Mouse (Mus musculus): ENCODE results near the gene Gna11. TPM values are rescaled to one million over a fixed set of nuclear protein-coding genes. Genes with fewer than 3 reads are reported as not detected.

The Gna11 gene
- polyA plus RNA-seq, 1 experiment from 2014 or later: 88.2 TPM

- 68% methylated on average over 15 of the region's 15 CpGs for WGBS
- H3K36me3 ChIP-seq (ENCODE audit: insufficient read depth): no peaks in the 10 kb centered on the region
- no peaks in the 10 kb centered on the region for H3K9me3 ChIP-seq (ENCODE audit: low read depth, low read length)
- no peak overlapping the region for H3K4me2 ChIP-seq
- H3K4me1 ChIP-seq (ENCODE audit: insufficient read depth): no peaks in the 10 kb centered on the region
- no peak for DNase-seq
- H3K9ac ChIP-seq: no peak overlapping the region
- no peak for TF ChIP-seq CTCF (IDR thresholded peaks at IDR 0.05; ENCODE audit: low read depth)
- no peak overlapping the region for H3K4me3 ChIP-seq (ENCODE audit: low read depth, low read length)
- no peak overlapping the region for H3K27ac ChIP-seq (ENCODE audit: low read depth)
- no peak for ATAC-seq (ENCODE audit: insufficient read depth)
- H3K27me3 ChIP-seq (ENCODE audit: insufficient read depth, low read length): no peaks in the 10 kb centered on the region
Observed at GRCm38 (mm10) chr10:81505016-81505664, 39.9 kb downstream of the Gna11 start.

- Histone ChIP-seq H3K36me3 (ENCODE audit: insufficient read depth) (no peaks in the 10 kb centered on the region), H3K4me1 (ENCODE audit: insufficient read depth) (no peaks in the 10 kb centered on the region), H3K27ac (ENCODE audit: low read depth) (no peak overlapping the region), H3K4me2 (peak overlapping the region; percentile 64), H3K9ac (peak overlapping the region; percentile 43; the same call in 1 of the 2 replicates), H3K4me3 (ENCODE audit: low read depth, low read length) (peak overlapping the region; percentile 33), H3K9me3 (ENCODE audit: low read depth, low read length) (no peaks in the 10 kb centered on the region), H3K27me3 (ENCODE audit: insufficient read depth, low read length) (no peaks in the 10 kb centered on the region)
- WGBS: 9% methylated on average over 36 of the region's 36 CpGs
- ATAC-seq (ENCODE audit: insufficient read depth) (peak; percentile 39; the same call in 1 of the 2 replicates), DNase-seq (peak; percentile 87)
- peak; percentile 100 for TF ChIP-seq CTCF (IDR thresholded peaks at IDR 0.05; ENCODE audit: low read depth)
Observed at GRCm38 (mm10) chr10:81502658-81503057, 42.3 kb downstream of the Gna11 start.

- no peak overlapping the region for H3K4me3 ChIP-seq (ENCODE audit: low read depth, low read length)
- H3K9me3 ChIP-seq (ENCODE audit: low read depth, low read length): no peaks in the 10 kb centered on the region
- 80% methylated on average over 5 of the region's 5 CpGs for WGBS
- ATAC-seq (ENCODE audit: insufficient read depth) (no peak), DNase-seq (no peak)
- H3K36me3 ChIP-seq (ENCODE audit: insufficient read depth): no peaks in the 10 kb centered on the region
- 0 out of 2 replicates have a peak, but pooled peaks cover 1% of the 10 kb centered on the region for H3K4me1 ChIP-seq (ENCODE audit: insufficient read depth)
- no peak overlapping the region for H3K9ac ChIP-seq
- no peak overlapping the region for H3K4me2 ChIP-seq
- H3K27me3 ChIP-seq (ENCODE audit: insufficient read depth, low read length): no peaks in the 10 kb centered on the region
- H3K27ac ChIP-seq (ENCODE audit: low read depth): no peak overlapping the region
- no peak for TF ChIP-seq CTCF (IDR thresholded peaks at IDR 0.05; ENCODE audit: low read depth)
Observed at GRCm38 (mm10) chr10:81501863-81502262, 43.1 kb downstream of the Gna11 start.

GRCm38 (mm10) chr10:81500032-81500431 is 45.0 kb downstream of the Gna11 start, which contains the start of gene S1pr4:
Gene S1pr4, minus strand, starts transcription at chr10:81500132.
- DNase-seq: no peak
- no peaks in the 10 kb centered on the region for H3K27me3 ChIP-seq (ENCODE audit: insufficient read depth, low read length)
- WGBS: 83% methylated on average over 3 of the region's 3 CpGs
- H3K9me3 ChIP-seq (ENCODE audit: low read depth, low read length): no peaks in the 10 kb centered on the region
- TF ChIP-seq CTCF (IDR thresholded peaks at IDR 0.05; ENCODE audit: low read depth): no peak
- no peak within 1 kb of the TSS for H3K27ac ChIP-seq (ENCODE audit: low read depth)
- no peak for ATAC-seq (ENCODE audit: insufficient read depth)
- no peak within 1 kb of the TSS for H3K4me3 ChIP-seq (ENCODE audit: low read depth, low read length)
- no peak within 1 kb of the TSS; the same call in 1 of the 2 replicates for H3K9ac ChIP-seq
- H3K36me3 ChIP-seq (ENCODE audit: insufficient read depth): no peaks in the 10 kb centered on the region
- peaks cover 6% of the 10 kb centered on the region; the same call in 1 of the 2 replicates for H3K4me1 ChIP-seq (ENCODE audit: insufficient read depth)
- 0 out of 2 replicates have a peak within 1 kb of the TSS, but pooled peaks have one; percentile 23 for H3K4me2 ChIP-seq

- TF ChIP-seq CTCF (IDR thresholded peaks at IDR 0.05; ENCODE audit: low read depth): no peak
Observed at GRCm38 (mm10) chr10:81499250-81499901, 45.6 kb downstream of the Gna11 start.

GRCm38 (mm10) chr10:81498316-81499249 is 46.4 kb downstream of the Gna11 start:
- no peak for DNase-seq
- ATAC-seq (ENCODE audit: insufficient read depth): no peak
- H3K9me3 ChIP-seq (ENCODE audit: low read depth, low read length): no peaks in the 10 kb centered on the region
- peak; percentile 35 for TF ChIP-seq CTCF (IDR thresholded peaks at IDR 0.05; ENCODE audit: low read depth)
- H3K27me3 ChIP-seq (ENCODE audit: insufficient read depth, low read length): no peaks in the 10 kb centered on the region
- no peak overlapping the region for H3K9ac ChIP-seq
- no peak overlapping the region for H3K4me3 ChIP-seq (ENCODE audit: low read depth, low read length)
- WGBS: 80% methylated on average over 38 of the region's 38 CpGs
- H3K4me1 ChIP-seq (ENCODE audit: insufficient read depth): peaks cover 11% of the 10 kb centered on the region; the same call in 1 of the 2 replicates
- no peaks in the 10 kb centered on the region for H3K36me3 ChIP-seq (ENCODE audit: insufficient read depth)
- peak overlapping the region; percentile 23; the same call in 1 of the 2 replicates for H3K4me2 ChIP-seq
- no peak overlapping the region for H3K27ac ChIP-seq (ENCODE audit: low read depth)

More at GRCm38 (mm10) chr10:81499250-81499901, 45.6 kb downstream of the Gna11 start:
- peak; percentile 17 for DNase-seq
- Histone ChIP-seq H3K4me3 (ENCODE audit: low read depth, low read length) (no peak overlapping the region), H3K4me1 (ENCODE audit: insufficient read depth) (peaks cover 11% of the 10 kb centered on the region; the same call in 1 of the 2 replicates), H3K4me2 (0 out of 2 replicates have a peak overlapping the region, but pooled peaks have one; percentile 23), H3K27ac (ENCODE audit: low read depth) (no peak overlapping the region), H3K36me3 (ENCODE audit: insufficient read depth) (no peaks in the 10 kb centered on the region), H3K27me3 (ENCODE audit: insufficient read depth, low read length) (no peaks in the 10 kb centered on the region), H3K9ac (no peak overlapping the region; the same call in 1 of the 2 replicates), H3K9me3 (ENCODE audit: low read depth, low read length) (no peaks in the 10 kb centered on the region)
- WGBS: 58% methylated on average over 23 of the region's 23 CpGs
- ATAC-seq (ENCODE audit: insufficient read depth): no peak
